Mouse (Mus musculus) bone marrow macrophage, adult 2 months (primary cell): Measurements from ENCODE around the gene Ip6k1. TPM values are rescaled to one million over a fixed set of nuclear protein-coding genes. Genes with fewer than 3 reads are reported as not detected.

Source experiments
- H3K27ac ChIP-seq: 2 replicates; pipeline ENCODE4 v1.5.1; 2012; ENCODE audit warnings: low read depth, low read length; ENCODE audit not compliant: insufficient read depth
- H3K4me1 ChIP-seq: 2 replicates; pipeline ENCODE4 v1.6.1; 2012; ENCODE audit warnings: low read length; ENCODE audit not compliant: control insufficient read depth, insufficient read depth
- H3K4me3 ChIP-seq: 2 replicates; pipeline ENCODE4 v1.5.1; 2012; ENCODE audit warnings: mild to moderate bottlenecking, low read length, moderate library complexity; ENCODE audit not compliant: insufficient read depth
- CTCF ChIP-seq: IDR thresholded peaks from 2 replicates; pipeline ENCODE4 v1.5.1; 2012; ENCODE audit warnings: low read depth, mild to moderate bottlenecking, low read length, moderate library complexity
- POLR2A ChIP-seq: IDR thresholded peaks from 2 replicates; pipeline ENCODE4 v1.6.1; 2012; ENCODE audit warnings: mild to moderate bottlenecking, low read depth, low read length, borderline replicate concordance
- polyA plus RNA-seq: library from polyadenylated mRNA; stranded (reverse); fragments of >200 nt; gene quantifications from 2 replicates; pipeline ENCODE4 v1.2.4, GENCODE M21; 2012; ENCODE audit not compliant: missing spikeins, insufficient read depth, insufficient read length

Gene Ip6k1
- polyA plus RNA-seq: 72.6 and 79.8 TPM in 2 replicates

DNA sequence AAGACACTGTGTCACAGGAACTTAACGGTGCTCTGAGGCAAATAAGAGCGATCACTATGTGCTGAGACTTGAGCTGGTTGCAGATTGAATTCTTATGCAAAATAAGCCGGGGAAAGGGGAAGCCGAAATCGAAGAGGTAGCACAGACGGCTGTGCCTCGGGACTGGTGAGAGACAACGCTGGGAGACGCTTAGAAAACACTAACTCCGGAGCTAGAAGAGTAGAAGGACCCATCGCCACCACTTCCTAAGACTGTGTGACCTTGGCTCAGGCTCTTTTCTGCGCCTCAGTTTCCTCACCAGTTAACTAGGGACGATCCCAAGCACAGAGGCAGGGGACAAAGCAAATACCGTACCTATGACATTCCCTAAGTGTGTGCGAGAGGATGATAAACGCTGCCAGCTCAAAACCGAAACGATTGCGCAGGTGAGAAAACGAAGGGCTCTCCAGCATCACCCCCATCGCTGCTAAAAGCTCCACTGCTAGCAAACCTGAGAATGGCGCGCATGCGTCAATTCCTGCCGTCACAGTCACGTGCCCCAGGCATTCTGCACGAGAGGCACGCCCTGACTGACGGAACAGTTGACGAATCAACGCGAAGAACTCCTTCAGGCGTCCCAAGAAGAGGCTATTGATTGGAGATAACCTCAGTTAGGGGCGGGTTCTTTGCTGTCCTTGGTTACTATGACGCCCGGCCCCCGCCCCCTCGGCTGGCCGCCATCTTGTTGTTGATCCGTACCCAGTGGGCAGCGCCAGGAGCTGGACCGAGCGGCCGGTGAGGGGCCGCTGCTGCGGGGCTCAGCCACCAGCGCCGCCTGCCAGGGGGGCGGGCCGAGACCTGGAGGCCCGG, at the start of gene Ip6k1:
Ip6k1 (plus strand) TSS at position 580 of the 849 bp plus-strand sequence.
- Histone ChIP-seq H3K4me3 (peak within 1 kb of the TSS; percentile 85), H3K27ac (peak within 1 kb of the TSS; percentile 57), H3K4me1 (peaks cover 24% of the 10 kb centered on the region)
- TF ChIP-seq POLR2A: no peak
- no peak for TF ChIP-seq CTCF

DNA sequence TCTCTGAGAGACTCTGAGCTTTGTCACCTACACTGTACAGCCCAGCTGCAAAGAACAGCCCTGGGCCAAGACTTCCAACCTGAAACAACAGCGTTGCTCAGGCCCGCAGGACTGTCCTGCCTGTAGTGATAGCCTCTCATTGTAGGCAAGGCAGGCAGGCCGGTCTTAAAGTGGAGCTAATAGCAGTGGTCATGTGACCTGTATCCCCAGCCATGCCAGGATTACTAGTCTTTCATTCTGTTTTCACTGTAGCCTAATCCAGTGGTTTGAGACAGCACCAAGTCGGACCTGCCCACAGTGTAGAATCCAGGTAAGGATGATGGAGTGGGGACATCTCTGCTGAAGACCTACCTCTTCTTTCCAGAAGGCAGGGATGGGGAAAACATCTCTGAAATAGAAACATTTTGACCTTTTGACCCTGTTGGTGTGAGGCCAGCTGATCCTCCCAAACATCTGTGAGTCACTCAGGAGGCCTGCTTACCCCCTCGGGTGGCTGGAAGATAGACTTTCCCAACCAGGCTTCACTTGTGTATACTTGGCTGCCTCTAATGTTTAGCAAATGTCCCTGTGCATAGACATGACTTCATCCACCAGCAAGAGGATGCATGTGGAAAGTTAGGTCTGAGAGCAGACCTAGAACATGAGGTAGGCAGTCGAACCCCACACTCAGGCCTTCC, 46.5 kb upstream of the Ip6k1 start:
- TF ChIP-seq POLR2A (no peak), CTCF (no peak)
- Histone ChIP-seq H3K27ac (no peak overlapping the region), H3K4me1 (peaks cover 12% of the 10 kb centered on the region), H3K4me3 (no peak overlapping the region)

DNA sequence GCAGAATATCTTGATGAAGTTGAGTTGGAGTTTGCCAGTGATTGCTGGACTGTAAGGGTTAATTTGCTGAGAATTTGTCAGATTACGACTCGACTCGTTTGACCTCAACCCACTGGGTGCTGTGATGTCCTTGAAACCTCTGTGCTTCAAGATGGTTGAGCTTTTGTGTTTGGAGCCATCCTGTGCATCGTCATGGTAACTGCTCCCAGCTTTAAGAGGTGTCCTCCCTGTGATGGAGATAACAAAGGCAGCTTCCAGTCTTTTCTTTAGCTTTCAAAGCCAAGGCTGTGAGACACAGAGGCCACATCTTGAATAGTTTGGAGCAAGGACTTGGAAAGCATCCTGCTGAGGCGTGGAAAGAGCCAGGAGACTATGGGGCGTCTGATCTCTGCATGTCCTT, 45.2 kb upstream of the Ip6k1 start:
- no peak for TF ChIP-seq POLR2A
- no peak for TF ChIP-seq CTCF
- no peak overlapping the region for H3K27ac ChIP-seq
- no peak overlapping the region for H3K4me3 ChIP-seq
- H3K4me1 ChIP-seq: peaks cover 7% of the 10 kb centered on the region

DNA sequence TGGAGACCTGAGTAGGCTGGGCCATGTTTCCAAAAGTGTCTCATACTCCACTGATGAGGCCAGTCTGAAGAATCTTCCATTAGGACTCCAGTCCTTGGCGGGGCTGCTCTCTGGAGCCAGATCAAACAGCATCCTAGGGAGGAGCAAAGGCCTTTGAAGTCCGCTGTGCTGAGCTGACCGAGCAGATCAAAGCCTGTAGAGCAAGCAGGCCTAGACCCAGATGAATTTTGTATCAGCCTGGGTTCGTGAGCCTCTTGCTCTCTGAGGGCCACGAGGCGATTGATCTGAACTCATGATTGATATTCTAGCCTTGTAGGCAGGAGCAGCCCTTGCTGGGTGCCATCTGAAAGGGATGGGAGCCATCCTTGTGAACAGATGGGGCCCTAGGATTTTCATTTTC, 42.4 kb upstream of the Ip6k1 start:
- Histone ChIP-seq H3K4me1 (peaks cover 11% of the 10 kb centered on the region), H3K4me3 (no peak overlapping the region), H3K27ac (no peak overlapping the region)
- TF ChIP-seq CTCF (no peak), POLR2A (no peak)

DNA sequence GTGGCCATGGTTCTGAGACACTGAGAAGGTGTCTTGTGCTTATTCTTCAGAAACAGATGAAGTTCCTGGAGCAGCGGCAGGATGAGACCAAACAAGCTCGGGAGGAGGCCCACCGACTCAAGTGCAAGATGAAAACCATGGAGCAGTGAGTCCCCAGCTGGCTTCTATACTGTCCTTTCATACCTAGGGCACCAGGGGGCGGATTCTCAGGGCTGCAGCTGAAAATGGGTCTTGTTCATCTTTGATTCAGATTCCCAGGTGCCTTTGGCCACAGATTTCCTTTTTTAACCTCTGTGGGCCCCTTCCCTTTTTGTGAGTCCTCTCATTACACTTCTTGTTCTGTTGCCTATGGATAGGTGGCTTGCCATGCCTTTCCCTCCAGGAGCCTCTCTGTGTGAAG, 41.4 kb upstream of the Ip6k1 start:
- Histone ChIP-seq H3K4me3 (no peak overlapping the region), H3K4me1 (peaks cover 6% of the 10 kb centered on the region), H3K27ac (no peak overlapping the region)
- TF ChIP-seq CTCF: no peak
- TF ChIP-seq POLR2A: no peak

DNA sequence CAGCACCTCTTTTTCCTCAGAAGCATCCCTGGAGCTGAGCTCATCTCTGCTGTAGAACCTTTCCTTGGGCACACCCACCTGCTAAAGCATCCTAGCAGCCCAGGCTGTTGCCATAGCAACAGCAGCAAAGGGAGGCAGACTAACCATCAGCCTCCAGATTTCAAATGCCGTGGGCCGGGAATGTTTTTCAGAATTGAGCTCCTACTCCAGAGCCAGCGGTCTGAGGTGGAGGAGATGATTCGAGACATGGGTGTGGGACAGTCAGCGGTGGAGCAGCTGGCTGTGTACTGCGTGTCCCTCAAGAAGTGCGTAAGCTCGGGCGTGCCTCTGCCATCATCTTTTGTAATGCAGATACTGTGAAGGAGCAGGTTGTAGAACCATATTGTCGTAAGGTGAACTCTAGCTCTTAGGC, 40.9 kb upstream of the Ip6k1 start:
- peaks cover 4% of the 10 kb centered on the region for H3K4me1 ChIP-seq
- no peak overlapping the region for H3K27ac ChIP-seq
- TF ChIP-seq CTCF (no peak), POLR2A (no peak)
- no peak overlapping the region for H3K4me3 ChIP-seq

DNA sequence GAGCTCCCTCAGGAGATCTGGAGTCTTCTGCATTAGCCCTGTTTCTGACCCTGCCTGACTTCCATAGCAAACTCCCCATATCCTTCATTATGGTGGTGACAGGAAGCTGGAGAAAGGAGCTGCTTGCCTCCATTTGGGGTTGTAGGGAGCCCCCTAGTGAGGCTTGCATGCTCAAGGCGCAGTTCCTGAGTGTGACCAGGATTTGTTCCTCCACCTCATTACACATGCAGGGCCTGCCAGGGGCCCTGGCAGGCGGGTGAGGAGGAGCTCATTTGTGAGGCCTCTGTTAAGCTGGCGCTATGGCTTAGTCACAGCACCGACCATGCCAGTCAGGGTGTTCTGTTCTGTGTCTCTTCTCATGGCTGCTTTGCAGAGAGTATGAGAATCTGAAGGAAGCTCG, 40.4 kb upstream of the Ip6k1 start:
- no peak overlapping the region for H3K27ac ChIP-seq
- H3K4me3 ChIP-seq: no peak overlapping the region
- H3K4me1 ChIP-seq: peaks cover 6% of the 10 kb centered on the region
- TF ChIP-seq POLR2A (no peak), CTCF (peak; percentile 31; the same call in 1 of the 2 replicates)

DNA sequence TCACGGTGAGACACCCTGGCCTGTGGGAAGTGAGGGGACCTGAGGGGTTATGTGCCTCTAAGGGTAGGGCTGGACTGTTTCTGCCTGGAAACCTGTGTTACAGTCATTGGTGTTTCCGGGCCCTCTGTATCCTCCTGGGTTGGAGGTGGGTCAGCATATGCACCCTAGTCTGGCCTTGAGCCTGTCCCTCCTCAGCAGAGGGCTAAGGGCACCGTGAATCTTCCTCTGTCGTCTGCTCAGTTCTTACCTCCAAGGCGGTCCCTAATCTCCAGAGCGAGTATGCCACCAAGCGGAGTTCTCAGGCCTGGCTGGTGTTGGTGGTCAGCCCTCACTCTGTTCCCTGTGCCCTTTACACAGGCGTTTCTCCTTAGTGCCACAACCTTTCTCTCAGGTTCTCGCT, 39.4 kb upstream of the Ip6k1 start:
- Histone ChIP-seq H3K27ac (no peak overlapping the region), H3K4me3 (no peak overlapping the region), H3K4me1 (peaks cover 13% of the 10 kb centered on the region)
- no peak for TF ChIP-seq POLR2A
- no peak for TF ChIP-seq CTCF

DNA sequence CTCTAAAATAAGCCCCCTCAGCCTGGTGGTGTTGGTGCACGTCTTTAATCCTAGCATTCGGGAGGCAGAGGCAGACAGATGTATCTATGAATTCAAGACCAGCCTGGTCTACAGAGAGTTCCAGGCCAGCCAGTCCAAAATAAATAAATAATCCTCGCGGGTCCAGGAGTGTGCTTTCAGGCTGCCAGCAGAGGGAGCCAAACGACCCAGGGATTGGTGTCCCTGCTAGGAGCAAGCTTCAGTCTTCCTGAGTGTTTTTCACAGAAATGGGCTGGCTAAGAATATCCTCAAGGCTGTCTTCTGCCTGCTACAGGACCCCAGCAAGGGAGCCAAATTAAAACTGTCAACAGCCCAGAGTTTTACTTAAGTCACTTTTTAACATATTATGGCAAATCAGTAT, 38.6 kb upstream of the Ip6k1 start:
- Histone ChIP-seq H3K27ac (peak overlapping the region; percentile 16; the same call in 1 of the 2 replicates), H3K4me3 (no peak overlapping the region), H3K4me1 (peaks cover 20% of the 10 kb centered on the region)
- no peak for TF ChIP-seq POLR2A
- TF ChIP-seq CTCF: peak; percentile 91

DNA sequence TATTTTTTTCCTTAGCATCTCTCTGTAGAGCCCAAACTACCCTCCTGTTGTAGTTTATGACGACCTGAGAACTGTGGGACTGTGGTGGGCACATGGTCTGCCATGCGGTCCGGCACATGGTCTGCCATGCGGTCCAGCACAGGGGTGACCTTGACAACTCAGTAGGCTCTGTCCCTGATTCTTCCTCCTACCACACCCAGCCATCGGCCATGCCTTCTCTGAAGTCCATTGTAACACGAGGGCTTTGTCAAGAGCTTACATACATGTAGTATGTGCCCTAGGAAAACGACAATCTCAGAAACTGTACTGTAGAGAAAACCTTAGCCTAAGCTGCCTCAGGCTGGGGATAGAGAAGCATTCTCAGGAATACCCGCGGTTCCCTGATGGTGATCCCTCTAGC, 37.6 kb upstream of the Ip6k1 start:
- Histone ChIP-seq H3K4me1 (peaks cover 20% of the 10 kb centered on the region), H3K4me3 (no peak overlapping the region), H3K27ac (no peak overlapping the region)
- TF ChIP-seq CTCF (no peak), POLR2A (no peak)
